Mouse (Mus musculus) stomach, embryonic 14.5 days (tissue): ENCODE data around the gene Tmem222. TPM values are rescaled to one million over a fixed set of nuclear protein-coding genes. Genes with fewer than 3 reads are reported as not detected.
A peak's percentile ranks its signal among the peaks of the same experiment; 100 is the strongest.

Source experiments
- ATAC-seq: fragments of 200-750 bp; cut with Nextera tagmentation; 2 replicates; pipeline ENCODE4 v1.8.0; 2017; ENCODE audit warnings: low read depth, moderate TSS enrichment; ENCODE audit not compliant: insufficient number of reproducible peaks, insufficient read depth, low FRiP score
- H3K27ac ChIP-seq: fragments of 300-500 bp; sonication (generic); 2 replicates; pipeline ENCODE4 v1.5.1; 2014; ENCODE audit warnings: mild to moderate bottlenecking, low read length, moderate library complexity, mixed read lengths
- H3K27me3 ChIP-seq: fragments of 300-500 bp; sonication (generic); 2 replicates; pipeline ENCODE4 v1.6.1; 2014; ENCODE audit warnings: low read length, control low read depth, mixed read lengths; ENCODE audit not compliant: control insufficient read depth, insufficient read depth
- H3K36me3 ChIP-seq: fragments of 300-500 bp; sonication (generic); 2 replicates; pipeline ENCODE4 v1.6.1; 2014; ENCODE audit warnings: mild to moderate bottlenecking, control low read depth, low read length, moderate library complexity, mixed read lengths; ENCODE audit not compliant: control insufficient read depth, insufficient read depth
- H3K4me1 ChIP-seq: fragments of 300-500 bp; sonication (generic); 2 replicates; pipeline ENCODE4 v1.6.1; 2014; ENCODE audit warnings: low read length, control low read depth, mixed read lengths; ENCODE audit not compliant: control insufficient read depth, insufficient read depth
- H3K4me2 ChIP-seq: fragments of 300-500 bp; sonication (generic); replicated peaks from 2 replicates; pipeline ENCODE4 v1.6.1; 2014; ENCODE audit warnings: low read depth, low read length, control low read depth
- H3K4me3 ChIP-seq: fragments of 300-500 bp; sonication (generic); 2 replicates; pipeline ENCODE4 v1.5.1; 2014; ENCODE audit warnings: low read depth, low read length, control low read depth
- H3K9ac ChIP-seq: fragments of 300-500 bp; sonication (generic); replicated peaks from 2 replicates; pipeline ENCODE4 v1.6.1; 2014; ENCODE audit warnings: low read depth, mild to moderate bottlenecking, control low read depth, low read length, moderate library complexity, mixed read lengths
- H3K9me3 ChIP-seq: fragments of 300-500 bp; sonication (generic); 2 replicates; pipeline ENCODE4 v1.6.1; 2016; ENCODE audit warnings: low read depth, low read length, control low read depth; ENCODE audit not compliant: control insufficient read depth
- WGBS: fragments of 180-500 bp; shearing (Covaris S2); extraction: QIAGEN DNeasy Blood & Tissue Kit; methylation state at CpG from one replicate; pipeline ENCODE4 v1.1.7; 2014; 5-methylcytosine and 5-hydroxymethylcytosine counted together
- polyA plus RNA-seq: library from polyadenylated mRNA; unstranded; fragments of >200 nt; fragmentation: Nextera tagmentation; extraction: Ambion mirVana; gene quantifications from 2 replicates; pipeline ENCODE4 v1.2.1, GENCODE M21; 2014

Tmem222 gene
- 88.1 and 88.6 TPM in 2 replicates for polyA plus RNA-seq

DNA sequence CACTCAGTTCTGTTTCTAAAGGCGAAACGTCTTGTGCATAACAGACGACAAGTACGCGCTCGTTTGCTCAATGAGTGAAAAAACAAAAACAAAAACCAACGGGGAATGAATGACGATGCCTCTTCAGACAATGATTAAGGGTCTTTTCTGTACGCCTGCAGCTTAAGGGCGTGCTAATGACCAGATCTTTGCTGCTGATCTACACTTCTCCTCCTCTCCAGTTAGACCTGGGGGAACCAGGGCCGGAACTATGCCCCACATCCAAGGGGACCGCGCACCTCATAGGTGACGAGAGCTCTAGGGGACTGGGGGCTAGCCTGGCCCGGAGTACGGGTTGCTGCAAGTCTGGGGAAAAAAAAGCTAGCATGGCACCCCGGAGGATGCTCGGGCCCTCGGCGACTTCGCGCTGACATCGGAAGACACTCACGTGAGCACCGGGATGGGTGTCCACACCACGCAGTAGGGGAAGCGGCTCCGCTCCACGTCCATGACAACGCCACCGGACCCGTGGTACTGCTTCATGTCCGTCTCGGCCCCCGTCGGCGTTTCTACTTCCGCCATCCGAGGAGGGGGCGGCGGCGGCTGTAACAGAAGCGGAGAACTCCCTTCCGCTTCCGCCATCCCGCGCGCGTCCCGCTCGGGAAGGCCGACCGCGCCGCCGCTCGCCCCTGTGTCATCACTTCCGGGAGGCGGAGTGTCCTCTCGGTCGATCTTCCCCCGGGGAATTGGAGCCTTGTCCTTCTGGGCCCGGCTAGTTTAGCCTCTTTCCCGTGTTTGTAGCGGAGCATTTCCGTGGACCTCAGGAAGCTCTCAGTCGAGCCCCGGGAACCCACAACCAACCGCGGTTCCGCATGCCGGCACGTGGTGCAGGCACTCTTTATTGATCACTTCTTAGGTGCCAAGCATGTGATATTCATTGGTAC is at the start of gene Tmem222:
Gene Tmem222, minus strand, starts transcription at position 689 of the 923 bp plus-strand sequence.
- peaks cover 16% of the 10 kb centered on the region for H3K4me1 ChIP-seq
- no peaks in the 10 kb centered on the region for H3K27me3 ChIP-seq
- WGBS: under 1% methylated on average over 73 of the region's 73 CpGs
- ATAC-seq: peak; percentile 87
- peak within 1 kb of the TSS; percentile 87 for H3K27ac ChIP-seq
- peak within 1 kb of the TSS; percentile 62 for H3K4me2 ChIP-seq
- H3K9ac ChIP-seq: peak within 1 kb of the TSS; percentile 76
- H3K36me3 ChIP-seq: peaks cover 3% of the 10 kb centered on the region
- H3K4me3 ChIP-seq: peak within 1 kb of the TSS; percentile 69
- H3K9me3 ChIP-seq: no peaks in the 10 kb centered on the region

DNA sequence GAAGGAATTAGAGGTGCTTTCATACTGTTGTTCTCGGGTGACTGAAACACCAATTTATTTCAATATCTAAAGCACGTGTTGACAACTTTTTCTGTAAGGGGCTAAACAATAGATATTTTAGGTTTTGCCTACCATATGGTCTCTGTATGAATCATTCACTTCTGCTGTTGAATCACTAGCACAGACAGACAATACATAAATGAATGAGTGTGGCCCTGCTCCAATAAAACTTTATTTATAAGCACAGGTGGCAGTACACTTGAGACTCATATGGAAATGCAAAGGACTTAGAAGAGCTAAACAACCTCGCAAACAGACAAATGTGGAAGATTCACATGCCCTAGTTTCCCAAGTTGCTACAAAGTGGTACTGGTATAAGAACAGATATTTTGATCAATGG is 42.1 kb upstream of the Tmem222 start:
- no peak overlapping the region for H3K4me3 ChIP-seq
- no peak overlapping the region for H3K4me2 ChIP-seq
- H3K9ac ChIP-seq: no peak overlapping the region
- H3K27ac ChIP-seq: no peak overlapping the region
- no peaks in the 10 kb centered on the region for H3K4me1 ChIP-seq
- 83% methylated on average over 3 of the region's 3 CpGs for WGBS
- no peak for ATAC-seq
- H3K36me3 ChIP-seq: no peaks in the 10 kb centered on the region; the same call in 1 of the 2 replicates
- no peaks in the 10 kb centered on the region for H3K9me3 ChIP-seq
- no peaks in the 10 kb centered on the region for H3K27me3 ChIP-seq

DNA sequence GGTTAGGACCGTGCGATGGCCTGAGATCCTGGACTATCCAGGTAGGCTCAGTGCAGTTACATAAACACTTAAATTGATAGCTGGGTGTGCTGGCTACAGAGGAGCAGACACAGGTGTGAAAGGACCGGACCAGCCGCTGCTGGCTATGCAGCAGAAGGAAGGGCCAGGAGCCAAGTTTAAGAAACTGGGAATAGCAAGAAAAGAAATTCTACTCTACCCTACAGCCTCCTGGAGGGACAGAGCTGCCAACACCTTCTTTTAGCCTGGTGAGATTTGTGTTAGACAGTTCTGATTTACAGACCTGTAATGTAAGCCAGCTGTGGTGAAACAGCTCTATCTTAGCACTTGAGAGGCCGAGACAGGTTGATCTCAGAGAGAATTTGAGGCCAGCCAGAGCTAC is 38.4 kb upstream of the Tmem222 start:
- H3K9ac ChIP-seq: no peak overlapping the region
- no peak overlapping the region for H3K4me3 ChIP-seq
- no peaks in the 10 kb centered on the region for H3K4me1 ChIP-seq
- ATAC-seq: no peak
- H3K36me3 ChIP-seq: peaks cover 3% of the 10 kb centered on the region; the same call in 1 of the 2 replicates
- no peaks in the 10 kb centered on the region for H3K9me3 ChIP-seq
- H3K27ac ChIP-seq: no peak overlapping the region
- H3K27me3 ChIP-seq: no peaks in the 10 kb centered on the region
- WGBS: 73% methylated on average over 5 of the region's 5 CpGs
- H3K4me2 ChIP-seq: no peak overlapping the region

DNA sequence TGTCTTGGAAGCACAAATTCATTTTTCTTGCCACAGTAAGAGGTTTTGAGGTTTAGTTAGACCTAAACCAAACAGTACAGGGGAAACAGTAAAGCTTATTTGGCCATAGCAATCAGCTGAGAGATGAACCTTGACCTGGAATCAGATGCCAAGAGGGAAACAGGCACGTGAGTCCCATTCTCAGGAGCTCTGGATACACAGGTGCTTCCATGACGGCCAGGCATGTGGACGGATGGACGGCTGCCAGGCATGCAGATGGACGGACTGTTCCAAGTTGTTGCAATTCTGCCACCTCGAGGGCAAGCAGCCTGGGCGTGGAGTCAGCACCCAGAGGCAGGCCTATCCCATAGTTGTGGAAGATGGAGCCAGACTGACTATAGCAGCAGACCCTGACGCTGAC is 37.3 kb upstream of the Tmem222 start:
- ATAC-seq: no peak
- WGBS: 75% methylated on average over 8 of the region's 8 CpGs
- H3K9ac ChIP-seq: no peak overlapping the region

DNA sequence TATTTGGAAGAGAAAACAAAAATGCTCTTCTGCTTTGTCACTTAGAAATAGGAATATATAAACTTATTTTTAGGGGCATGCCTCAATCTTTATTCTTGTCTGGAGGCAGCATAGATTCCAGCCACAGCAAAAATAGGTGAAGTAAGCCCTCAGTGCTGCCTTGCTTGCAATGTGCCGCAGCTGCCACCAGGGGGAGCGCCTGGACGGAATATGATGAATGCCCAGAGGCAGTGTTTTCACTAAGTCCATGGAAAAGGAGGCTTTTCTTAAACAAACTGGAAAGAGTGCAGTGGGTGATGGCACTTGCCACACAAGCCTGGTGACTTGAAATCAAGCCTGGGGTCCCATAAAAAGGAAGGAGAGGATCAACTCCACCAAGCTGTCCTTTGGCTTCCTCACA is 32.4 kb upstream of the Tmem222 start:
- no peak overlapping the region for H3K4me2 ChIP-seq
- ATAC-seq: no peak
- WGBS: 0% methylated on average over 3 of the region's 3 CpGs

More for the DNA sequence above, 37.3 kb upstream of the Tmem222 start:
- H3K4me1 ChIP-seq: no peaks in the 10 kb centered on the region
- no peak overlapping the region for H3K27ac ChIP-seq
- H3K4me2 ChIP-seq: no peak overlapping the region
- no peaks in the 10 kb centered on the region for H3K27me3 ChIP-seq
- no peak overlapping the region for H3K4me3 ChIP-seq
- peaks cover 3% of the 10 kb centered on the region; the same call in 1 of the 2 replicates for H3K36me3 ChIP-seq
- no peaks in the 10 kb centered on the region for H3K9me3 ChIP-seq

DNA sequence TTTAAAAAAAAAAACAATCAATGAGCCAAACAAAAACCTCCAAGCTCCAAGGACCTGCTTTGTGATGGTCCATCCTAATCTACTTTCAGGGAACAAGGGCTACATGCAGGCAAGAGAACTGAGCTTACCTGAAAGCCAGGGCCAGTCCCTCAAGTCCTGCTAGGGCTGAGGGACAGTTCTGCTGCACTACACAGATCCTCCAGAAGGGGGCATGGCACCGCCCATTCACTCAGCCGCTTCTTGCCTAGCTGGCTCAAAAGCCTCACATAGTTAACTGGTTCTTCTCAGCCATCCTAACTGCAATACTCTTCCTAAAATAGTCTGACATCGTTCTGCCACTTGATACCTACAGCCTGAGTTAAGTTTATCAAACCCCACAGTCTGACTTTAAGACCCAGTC is 29.7 kb upstream of the Tmem222 start:
- H3K27me3 ChIP-seq: no peaks in the 10 kb centered on the region
- H3K36me3 ChIP-seq: peaks cover 5% of the 10 kb centered on the region; the same call in 1 of the 2 replicates
- WGBS: 48% methylated on average over 3 of the region's 3 CpGs
- H3K9ac ChIP-seq: no peak overlapping the region
- H3K4me1 ChIP-seq: no peaks in the 10 kb centered on the region
- H3K9me3 ChIP-seq: no peaks in the 10 kb centered on the region
- H3K4me3 ChIP-seq: no peak overlapping the region
- H3K4me2 ChIP-seq: no peak overlapping the region
- ATAC-seq: no peak
- H3K27ac ChIP-seq: no peak overlapping the region

More for the DNA sequence above, 32.4 kb upstream of the Tmem222 start:
- no peak overlapping the region for H3K27ac ChIP-seq
- H3K27me3 ChIP-seq: no peaks in the 10 kb centered on the region
- no peaks in the 10 kb centered on the region for H3K9me3 ChIP-seq
- H3K9ac ChIP-seq: no peak overlapping the region
- H3K4me1 ChIP-seq: no peaks in the 10 kb centered on the region
- H3K36me3 ChIP-seq: peaks cover 3% of the 10 kb centered on the region; the same call in 1 of the 2 replicates
- H3K4me3 ChIP-seq: no peak overlapping the region

DNA sequence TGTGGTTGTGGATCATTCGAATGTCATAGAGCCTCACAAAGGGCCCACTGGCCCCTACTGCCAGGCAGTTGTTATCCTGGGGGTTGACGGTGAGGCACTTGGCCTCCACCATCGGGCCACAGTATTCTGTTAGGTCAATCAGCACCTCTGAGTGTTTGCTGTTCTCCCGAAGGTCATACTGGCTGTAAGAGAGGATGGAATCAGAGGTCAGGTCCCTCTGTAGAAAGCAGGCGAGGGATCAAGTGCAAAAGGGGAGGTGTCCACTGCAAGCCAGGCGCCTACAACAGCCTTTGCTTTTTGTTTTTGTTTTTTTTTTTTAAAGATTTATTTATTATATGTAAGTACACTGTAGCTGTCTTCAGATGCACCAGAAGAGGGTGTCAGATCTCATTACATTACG is 28.2 kb upstream of the Tmem222 start:
- Histone ChIP-seq H3K27ac (no peak overlapping the region), H3K4me2 (no peak overlapping the region), H3K27me3 (no peaks in the 10 kb centered on the region), H3K9ac (no peak overlapping the region), H3K36me3 (peaks cover 8% of the 10 kb centered on the region), H3K4me1 (no peaks in the 10 kb centered on the region), H3K9me3 (no peaks in the 10 kb centered on the region), H3K4me3 (no peak overlapping the region)
- WGBS: 84% methylated on average over 6 of the region's 7 CpGs
- no peak for ATAC-seq

DNA sequence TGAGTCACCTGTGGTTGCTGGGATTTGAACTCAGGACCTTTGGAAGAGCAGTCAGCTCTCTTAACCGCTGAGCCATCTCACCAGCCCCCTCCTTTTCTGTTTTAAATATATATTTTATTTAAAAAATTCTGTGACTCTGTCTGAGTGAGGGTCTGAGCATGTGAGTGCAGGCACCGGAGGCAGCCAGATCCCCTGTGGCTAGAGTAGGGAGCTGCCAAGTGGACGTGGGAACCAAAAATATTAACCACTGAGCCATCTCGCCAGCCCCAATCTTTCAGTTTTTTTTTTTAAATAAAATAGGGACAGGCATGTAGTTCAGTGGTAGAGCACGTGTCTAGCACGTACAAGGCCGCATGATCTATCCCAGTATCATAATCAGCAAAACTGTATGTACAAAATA is 27.2 kb upstream of the Tmem222 start:
- Histone ChIP-seq H3K9me3 (no peaks in the 10 kb centered on the region), H3K27ac (no peak overlapping the region), H3K36me3 (peaks cover 13% of the 10 kb centered on the region), H3K4me2 (no peak overlapping the region), H3K27me3 (no peaks in the 10 kb centered on the region), H3K9ac (no peak overlapping the region), H3K4me3 (no peak overlapping the region), H3K4me1 (no peaks in the 10 kb centered on the region)
- WGBS: 93% methylated on average over 7 of the region's 7 CpGs
- ATAC-seq: no peak
